Mouse (Mus musculus): ENCODE measurements around the gene Nod2. TPM values are rescaled to one million over a fixed set of nuclear protein-coding genes. Genes with fewer than 3 reads are reported as not detected.

The Nod2 gene
- polyA plus RNA-seq (2012; rRNA removed), result 0.17 and 0.18 TPM in 2 replicates

GRCm38 (mm10) chr8:88646837-88647778 lies at the start of gene Nod2:
Gene Nod2, plus strand, starts transcription at chr8:88647315.
- DNase-seq (ENCODE audit: extremely low spot score in 1 of 2, low spot score in 1 of 2), result peak in 1 of 2 experiments; percentile 37

GRCm38 (mm10) chr8:88598578-88598977 lies 48.5 kb upstream of the Nod2 start:
- DNase-seq (ENCODE audit: extremely low spot score in 1 of 2, low spot score in 1 of 2), result no peak

GRCm38 (mm10) chr8:88599491-88599890 lies 47.6 kb upstream of the Nod2 start:
- no peak for DNase-seq (ENCODE audit: extremely low spot score in 1 of 2, low spot score in 1 of 2)

GRCm38 (mm10) chr8:88603446-88603989 lies 43.6 kb upstream of the Nod2 start:
- no peak for DNase-seq (ENCODE audit: extremely low spot score in 1 of 2, low spot score in 1 of 2)

GRCm38 (mm10) chr8:88604065-88605038 lies 42.8 kb upstream of the Nod2 start:
- peak in 1 of 2 experiments; percentile 36 for DNase-seq (ENCODE audit: extremely low spot score in 1 of 2, low spot score in 1 of 2)

- DNase-seq (ENCODE audit: extremely low spot score in 1 of 2, low spot score in 1 of 2), result no peak
Measured at GRCm38 (mm10) chr8:88605361-88606040, 41.6 kb upstream of the Nod2 start.

- no peak for DNase-seq (ENCODE audit: extremely low spot score in 1 of 2, low spot score in 1 of 2)
Measured at GRCm38 (mm10) chr8:88609036-88609435, 38.1 kb upstream of the Nod2 start.

- DNase-seq (ENCODE audit: extremely low spot score in 1 of 2, low spot score in 1 of 2), result no peak
Measured at GRCm38 (mm10) chr8:88610271-88610670, 36.8 kb upstream of the Nod2 start.

GRCm38 (mm10) chr8:88614981-88615380 lies 32.1 kb upstream of the Nod2 start:
- DNase-seq (ENCODE audit: extremely low spot score in 1 of 2, low spot score in 1 of 2), result no peak

- DNase-seq (ENCODE audit: extremely low spot score in 1 of 2, low spot score in 1 of 2), result no peak
Measured at GRCm38 (mm10) chr8:88618612-88619011, 28.5 kb upstream of the Nod2 start.

- no peak for DNase-seq (ENCODE audit: extremely low spot score in 1 of 2, low spot score in 1 of 2)
Measured at GRCm38 (mm10) chr8:88619513-88619912, 27.6 kb upstream of the Nod2 start.

- DNase-seq (ENCODE audit: extremely low spot score in 1 of 2, low spot score in 1 of 2), result no peak
Measured at GRCm38 (mm10) chr8:88620931-88621330, 26.2 kb upstream of the Nod2 start.

- DNase-seq (ENCODE audit: extremely low spot score in 1 of 2, low spot score in 1 of 2), result peak; percentile 34 to 91
Measured at GRCm38 (mm10) chr8:88621408-88621807, 25.7 kb upstream of the Nod2 start.

GRCm38 (mm10) chr8:88623351-88623750 lies 23.8 kb upstream of the Nod2 start:
- no peak for DNase-seq (ENCODE audit: extremely low spot score in 1 of 2, low spot score in 1 of 2)

- DNase-seq (ENCODE audit: extremely low spot score in 1 of 2, low spot score in 1 of 2), result no peak
Measured at GRCm38 (mm10) chr8:88624276-88624675, 22.8 kb upstream of the Nod2 start.

- no peak for DNase-seq (ENCODE audit: extremely low spot score in 1 of 2, low spot score in 1 of 2)
Measured at GRCm38 (mm10) chr8:88626433-88626832, 20.7 kb upstream of the Nod2 start.

GRCm38 (mm10) chr8:88626940-88627264 lies 20.2 kb upstream of the Nod2 start:
- DNase-seq (ENCODE audit: extremely low spot score in 1 of 2, low spot score in 1 of 2), result no peak

GRCm38 (mm10) chr8:88627265-88627991 lies 19.7 kb upstream of the Nod2 start:
- DNase-seq (ENCODE audit: extremely low spot score in 1 of 2, low spot score in 1 of 2), result peak; percentile 41 to 82

- DNase-seq (ENCODE audit: extremely low spot score in 1 of 2, low spot score in 1 of 2), result peak; percentile 24 to 41
Measured at GRCm38 (mm10) chr8:88628001-88628774, 18.9 kb upstream of the Nod2 start.

Measured in frontal cortex, adult 2 months (tissue).